Mouse (Mus musculus) G1E (cell line): ENCODE results near the gene Cuta.
"Not testable (repeated sequence)": the region's sequence is repeated elsewhere in the genome, so short reads cannot be mapped to it uniquely, and the experiment has no call there.

Source experiments
- CTCF ChIP-seq: IDR thresholded peaks from 2 replicates; pipeline ENCODE4 v1.5.1; 2012; ENCODE audit warnings: low read depth, low read length, inconsistent platforms, mixed read lengths
- GATA1 ChIP-seq: IDR thresholded peaks from 2 replicates; pipeline ENCODE4 v1.6.1; 2012; ENCODE audit warnings: borderline replicate concordance, low read length, inconsistent platforms, mixed read lengths
- TAL1 ChIP-seq: conservative IDR thresholded peaks from 2 replicates; pipeline ENCODE4 v1.6.1; 2012; ENCODE audit warnings: low read depth, low read length, inconsistent platforms, mixed read lengths

GRCm38 (mm10) chr17:26977354-26977753, 38.0 kb upstream of the Cuta start:
- TF ChIP-seq CTCF, TAL1, GATA1: not testable (repeated sequence)
